Mouse (Mus musculus) MEL (cell line): ENCODE results near the gene Tmtc4. TPM values are rescaled to one million over a fixed set of nuclear protein-coding genes. Genes with fewer than 3 reads are reported as not detected.
A peak's percentile ranks its signal among the peaks of the same experiment; 100 is the strongest.

ENCODE experiments used
- DNase-seq: peaks from one replicate; pipeline ENCODE4 v3.0.0; 2011; ENCODE audit warnings: low read depth, low spot score
- H3K27ac ChIP-seq: 2 replicates; pipeline ENCODE4 v1.5.1; 2012; ENCODE audit warnings: low read depth, mild to moderate bottlenecking, control low read depth, low read length, moderate library complexity; ENCODE audit not compliant: control insufficient read depth
- H3K27me3 ChIP-seq, 2 experiments: fragments of 150-350 bp in 1 of 2; sonication (generic) in 1 of 2; 2 replicates each; pipeline ENCODE4 v1.6.1; 2012; ENCODE audit warnings: low read length in 2 of 2, mild to moderate bottlenecking in 2 of 2, improper control_type of control experiment in 1 of 2, moderate library complexity in 1 of 2; ENCODE audit not compliant: insufficient read depth in 2 of 2, control insufficient read depth in 1 of 2
- H3K36me3 ChIP-seq, 2 experiments: 2 replicates each; pipeline ENCODE4 v1.6.1; 2012 to 2014; ENCODE audit warnings: low read length in 2 of 2, improper control_type of control experiment in 1 of 2, inconsistent platforms in 1 of 2, mild to moderate bottlenecking in 1 of 2; ENCODE audit not compliant: insufficient read depth in 2 of 2, control insufficient read depth in 1 of 2
- H3K4me1 ChIP-seq, 2 experiments: fragments of 150-350 bp in 1 of 2; sonication (generic) in 1 of 2; 2 replicates each; pipeline ENCODE4 v1.6.1; 2012; ENCODE audit warnings: low read length in 2 of 2, improper control_type of control experiment in 1 of 2, mild to moderate bottlenecking in 1 of 2; ENCODE audit not compliant: insufficient read depth in 2 of 2, control insufficient read depth in 1 of 2
- H3K4me3 ChIP-seq, 2 experiments: fragments of 150-350 bp in 1 of 2; sonication (generic) in 1 of 2; 2 replicates each; pipeline ENCODE4 v1.5.1; 2012; ENCODE audit warnings: low read depth in 2 of 2, low read length in 2 of 2, mild to moderate bottlenecking in 2 of 2, moderate library complexity in 2 of 2, control low read depth in 1 of 2, improper control_type of control experiment in 1 of 2; ENCODE audit not compliant: control insufficient read depth in 1 of 2, insufficient read depth in 1 of 2
- H3K79me2 ChIP-seq: 2 replicates; pipeline ENCODE4 v1.6.1; 2012; ENCODE audit warnings: mild to moderate bottlenecking, low read length, moderate library complexity; ENCODE audit not compliant: control insufficient read depth, poor library complexity, insufficient read depth
- H3K9ac ChIP-seq: 2 replicates; pipeline ENCODE4 v1.6.1; 2012; ENCODE audit warnings: low read depth, mild to moderate bottlenecking, control low read depth, low read length, moderate library complexity; ENCODE audit not compliant: control insufficient read depth, poor library complexity, severe bottlenecking
- H3K9me3 ChIP-seq: fragments of 150-350 bp; sonication (generic); replicated peaks from 2 replicates; pipeline ENCODE4 v1.6.1; 2012; ENCODE audit warnings: mild to moderate bottlenecking, low read length, improper control_type of control experiment, moderate library complexity; ENCODE audit not compliant: insufficient read depth
- CTCF ChIP-seq, 3 experiments: IDR thresholded peaks in 2 of 3; conservative IDR thresholded peaks in 1 of 3; 2 replicates each; pipeline ENCODE4 v1.5.1; 2011 to 2012; ENCODE audit warnings: low read length in 3 of 3, low read depth in 2 of 3, mild to moderate bottlenecking in 2 of 3, improper control_type of control experiment in 1 of 3, inconsistent platforms in 1 of 3, mixed read lengths in 1 of 3, moderate library complexity in 1 of 3; ENCODE audit not compliant: control insufficient read depth in 1 of 3, insufficient read depth in 1 of 3, poor library complexity in 1 of 3, severe bottlenecking in 1 of 3
- ELF1 ChIP-seq: IDR thresholded peaks from 2 replicates; pipeline ENCODE4 v1.6.1; 2014; ENCODE audit warnings: low read depth, mild to moderate bottlenecking, inconsistent platforms, low read length, improper control_type of control experiment, moderate library complexity
- EP300 ChIP-seq, 2 experiments: IDR thresholded peaks; 2 replicates each; pipeline ENCODE4 v1.6.1; 2011; ENCODE audit warnings: improper control_type of control experiment in 2 of 2, low read length in 2 of 2, low read depth in 1 of 2, mild to moderate bottlenecking in 1 of 2
- GABPA ChIP-seq: IDR thresholded peaks from 2 replicates; pipeline ENCODE4 v1.6.1; 2012; ENCODE audit warnings: low read depth, mild to moderate bottlenecking, inconsistent platforms, low read length, improper control_type of control experiment, moderate library complexity
- GATA1 ChIP-seq: IDR thresholded peaks from 2 replicates; pipeline ENCODE4 v1.6.1; 2011; ENCODE audit warnings: low read depth, low read length, improper control_type of control experiment
- KAT2A ChIP-seq: conservative IDR thresholded peaks from 2 replicates; pipeline ENCODE4 v1.6.1; 2012; ENCODE audit warnings: low read depth, low read length, improper control_type of control experiment, inconsistent platforms
- MAX ChIP-seq: IDR thresholded peaks from 2 replicates; pipeline ENCODE4 v1.6.1; 2011; ENCODE audit warnings: low read length, improper control_type of control experiment
- MYC ChIP-seq: IDR thresholded peaks from 2 replicates; pipeline ENCODE4 v1.6.1; 2011; ENCODE audit warnings: low read depth, mild to moderate bottlenecking, low read length, improper control_type of control experiment, moderate library complexity
- NRF1 ChIP-seq: IDR thresholded peaks from 2 replicates; pipeline ENCODE4 v1.6.1; 2014; ENCODE audit warnings: low read depth, mild to moderate bottlenecking, inconsistent platforms, low read length, improper control_type of control experiment, moderate library complexity; ENCODE audit not compliant: poor library complexity, insufficient read depth, severe bottlenecking
- POLR2AphosphoS5 ChIP-seq: IDR thresholded peaks from 2 replicates; pipeline ENCODE4 v1.6.1; 2012; ENCODE audit warnings: low read depth, borderline replicate concordance, mild to moderate bottlenecking, inconsistent platforms, low read length, moderate library complexity, mixed read lengths
- RAD21 ChIP-seq: IDR thresholded peaks from 2 replicates; pipeline ENCODE4 v1.6.1; 2011; ENCODE audit warnings: mild to moderate bottlenecking, low read depth, low read length, improper control_type of control experiment
- RCOR1 ChIP-seq: IDR thresholded peaks from 2 replicates; pipeline ENCODE4 v1.6.1; 2012; ENCODE audit warnings: low read depth, mild to moderate bottlenecking, inconsistent platforms, low read length, improper control_type of control experiment
- SMC3 ChIP-seq: IDR thresholded peaks from 2 replicates; pipeline ENCODE4 v1.6.1; 2011; ENCODE audit warnings: low read depth, low read length, improper control_type of control experiment
- TAL1 ChIP-seq: IDR thresholded peaks from 2 replicates; pipeline ENCODE4 v1.6.1; 2012; ENCODE audit warnings: mild to moderate bottlenecking, inconsistent platforms, low read length, moderate library complexity, mixed read lengths
- TCF12 ChIP-seq: IDR thresholded peaks from 2 replicates; pipeline ENCODE4 v1.6.1; 2014; ENCODE audit warnings: low read depth, mild to moderate bottlenecking, inconsistent platforms, low read length, improper control_type of control experiment, moderate library complexity
- UBTF ChIP-seq: IDR thresholded peaks from 2 replicates; pipeline ENCODE4 v1.6.1; 2012; ENCODE audit warnings: low read depth, mild to moderate bottlenecking, inconsistent platforms, low read length, improper control_type of control experiment, moderate library complexity, borderline replicate concordance; ENCODE audit not compliant: insufficient read depth
- USF1 ChIP-seq: IDR thresholded peaks from 2 replicates; pipeline ENCODE4 v1.6.1; 2014; ENCODE audit warnings: low read depth, mild to moderate bottlenecking, inconsistent platforms, low read length, improper control_type of control experiment, moderate library complexity
- USF2 ChIP-seq, 2 experiments: IDR thresholded peaks; 2 replicates each; pipeline ENCODE4 v1.6.1; 2011 to 2012; ENCODE audit warnings: improper control_type of control experiment in 2 of 2, low read length in 2 of 2, borderline replicate concordance in 1 of 2, inconsistent platforms in 1 of 2, low read depth in 1 of 2, mild to moderate bottlenecking in 1 of 2; ENCODE audit not compliant: insufficient read depth in 1 of 2
- polyA plus RNA-seq, 2 experiments: library from polyadenylated mRNA; stranded (reverse) in 1 of 2; unstranded in 1 of 2; fragments of >175 nt in 1 of 2; fragments of >200 nt in 1 of 2; gene quantifications; 2 replicates each; pipeline versions ENCODE4 v1.2.1 to v1.2.4; 2012; ENCODE audit warnings: low replicate concordance in 2 of 2, low read depth in 1 of 2; ENCODE audit not compliant: insufficient read length in 2 of 2, insufficient read depth in 1 of 2, missing spikeins in 1 of 2
- total RNA-seq: library from RNA; depleted of rRNA; stranded (reverse); fragments of 300-350 nt; gene quantifications from 2 replicates; pipeline ENCODE4 v1.2.3, GENCODE M21; 2012

Tmtc4 gene
- total and polyA plus RNA-seq, 3 experiments: 10.4 to 11.5 TPM; not detected in 1

GRCm38 (mm10) chr14:122902884-122903283 is 81.0 kb downstream of the Tmtc4 start:
- TF ChIP-seq RAD21: peak; percentile 10
- TF ChIP-seq TCF12: no peak
- no peak for TF ChIP-seq EP300 (IDR thresholded peaks at IDR 0.05; ENCODE audit: low read depth in 1 of 2, low read length in 2 of 2)
- no peak for TF ChIP-seq RCOR1
- no peak for TF ChIP-seq UBTF
- no peak for TF ChIP-seq POLR2AphosphoS5
- TF ChIP-seq NRF1: no peak
- TF ChIP-seq GATA1: no peak
- no peak for TF ChIP-seq USF2 (IDR thresholded peaks at IDR 0.05; ENCODE audit: borderline replicate concordance in 1 of 2, insufficient read depth in 1 of 2, low read depth in 1 of 2, low read length in 2 of 2)
- TF ChIP-seq CTCF (IDR thresholded peaks at IDR 0.05 in 2 of 3, conservative IDR thresholded peaks at IDR 0.05 in 1 of 3; ENCODE audit: control insufficient read depth in 1 of 3, insufficient read depth in 1 of 3, low read depth in 2 of 3, low read length in 3 of 3, poor library complexity in 1 of 3, severe bottlenecking in 1 of 3): peak in 2 of 3 experiments; percentile 24 to 34; a peak in 3 of 6 replicates
- peak; percentile 29; the same call in 1 of the 2 replicates for TF ChIP-seq SMC3
- H3K27ac ChIP-seq: no peak overlapping the region
- DNase-seq: no peak
- no peak overlapping the region for H3K4me3 ChIP-seq
- H3K36me3 ChIP-seq: peaks cover 2% of the 10 kb centered on the region in 2 experiments; a peak in 2 of 4 replicates
- H3K9me3 ChIP-seq: no peaks in the 10 kb centered on the region
- no peaks in the 10 kb centered on the region for H3K27me3 ChIP-seq
- no peaks in the 10 kb centered on the region; a peak in 1 of 4 replicates for H3K4me1 ChIP-seq
- H3K9ac ChIP-seq: no peak overlapping the region
- peaks cover 2% of the 10 kb centered on the region; the same call in 1 of the 2 replicates for H3K79me2 ChIP-seq

GRCm38 (mm10) chr14:122902136-122902535 is 81.7 kb downstream of the Tmtc4 start:
- Histone ChIP-seq H3K4me1 (no peaks in the 10 kb centered on the region; a peak in 1 of 4 replicates), H3K9ac (no peak overlapping the region), H3K27ac (no peak overlapping the region), H3K4me3 (no peak overlapping the region), H3K36me3 (peaks cover 2 to 4% of the 10 kb centered on the region in 2 experiments; a peak in 2 of 4 replicates), H3K79me2 (0 out of 2 replicates have a peak, but pooled peaks cover 1% of the 10 kb centered on the region), H3K27me3 (no peaks in the 10 kb centered on the region), H3K9me3 (no peaks in the 10 kb centered on the region)
- DNase-seq: peak; percentile 66
- peak; percentile 8; the same call in 1 of the 2 replicates for TF ChIP-seq TAL1
- no peak for TF ChIP-seq GATA1

- Histone ChIP-seq H3K4me3 (no peak overlapping the region), H3K27ac (no peak overlapping the region), H3K9ac (no peak overlapping the region), H3K27me3 (no peaks in the 10 kb centered on the region), H3K36me3 (peaks cover 2 to 4% of the 10 kb centered on the region in 2 experiments; a peak in 2 of 4 replicates), H3K4me1 (no peaks in the 10 kb centered on the region; a peak in 1 of 4 replicates), H3K9me3 (no peaks in the 10 kb centered on the region), H3K79me2 (0 out of 2 replicates have a peak, but pooled peaks cover 1% of the 10 kb centered on the region)
- TF ChIP-seq UBTF: no peak
- no peak for TF ChIP-seq KAT2A
- TF ChIP-seq ELF1: no peak
- TF ChIP-seq MAX: no peak
- no peak for TF ChIP-seq GABPA
- no peak for TF ChIP-seq MYC
- no peak for TF ChIP-seq USF1
- DNase-seq: no peak
These were observed 82.1 kb downstream of the Tmtc4 start for GRCm38 (mm10) chr14:122901715-122902114.
